Mouse (Mus musculus) granulocyte monocyte progenitor cell, adult 5-6 weeks (primary cell): ENCODE measurements around the gene Gria3. TPM values are rescaled to one million over a fixed set of nuclear protein-coding genes. Genes with fewer than 3 reads are reported as not detected.

Source experiments
- ATAC-seq: replicated peaks from 2 replicates; pipeline ENCODE4 v1.8.0; 2016; ENCODE audit warnings: mild to moderate bottlenecking, moderate TSS enrichment, inconsistent platforms; ENCODE audit not compliant: poor library complexity, severe bottlenecking
- total RNA-seq, 2 experiments: library from RNA; stranded (forward) in 1 of 2; stranded (reverse) in 1 of 2; fragments of 200-712, 200-1000 nt in 1 of 2; fragments of >200 nt in 1 of 2; fragmentation: Nextera tagmentation in 1 of 2; gene quantifications; 2 replicates each; pipeline ENCODE4 v1.2.3; 2014 to 2017

The Gria3 gene
- 139 and 142 TPM in 2 replicates for total RNA-seq (2014; fragmentation: Nextera tagmentation)
- 60.8 and 76.8 TPM in 2 replicates for total RNA-seq (2017)

GRCm38 (mm10) chrX:41400058-41400904, at the start of gene Gria3:
Gene Gria3, plus strand, starts transcription at chrX:41400854.
- ATAC-seq, result peak; percentile 73

GRCm38 (mm10) chrX:41387086-41387485, 13.6 kb upstream of the Gria3 start:
- ATAC-seq, result no peak

GRCm38 (mm10) chrX:41389079-41389478, 11.6 kb upstream of the Gria3 start:
- ATAC-seq, result peak; percentile 99

- ATAC-seq, result no peak
Observed at GRCm38 (mm10) chrX:41398482-41398881, 2.2 kb upstream of the Gria3 start.

GRCm38 (mm10) chrX:41401186-41401585, 532 bp downstream of the Gria3 start:
- peak; percentile 29 for ATAC-seq

- ATAC-seq, result peak; percentile 21
Observed at GRCm38 (mm10) chrX:41401590-41402240, 1.1 kb downstream of the Gria3 start.

GRCm38 (mm10) chrX:41402656-41403055, 2.0 kb downstream of the Gria3 start:
- peak; percentile 16 for ATAC-seq

- ATAC-seq, result no peak
Observed at GRCm38 (mm10) chrX:41406288-41406687, 5.6 kb downstream of the Gria3 start.

GRCm38 (mm10) chrX:41409791-41410190, 9.1 kb downstream of the Gria3 start:
- no peak for ATAC-seq

- ATAC-seq, result no peak
Observed at GRCm38 (mm10) chrX:41425651-41426050, 25.0 kb downstream of the Gria3 start.

GRCm38 (mm10) chrX:41428011-41428410, 27.4 kb downstream of the Gria3 start:
- no peak for ATAC-seq

- ATAC-seq, result no peak
Observed at GRCm38 (mm10) chrX:41435541-41435940, 34.9 kb downstream of the Gria3 start.

- no peak for ATAC-seq
Observed at GRCm38 (mm10) chrX:41438841-41439240, 38.2 kb downstream of the Gria3 start.

- no peak for ATAC-seq
Observed at GRCm38 (mm10) chrX:41448876-41449275, 48.2 kb downstream of the Gria3 start.

GRCm38 (mm10) chrX:41477486-41477885, 76.8 kb downstream of the Gria3 start:
- no peak for ATAC-seq

- no peak for ATAC-seq
Observed at GRCm38 (mm10) chrX:41496528-41496927, 95.9 kb downstream of the Gria3 start.

GRCm38 (mm10) chrX:41505371-41505770, 104.7 kb downstream of the Gria3 start:
- no peak for ATAC-seq

GRCm38 (mm10) chrX:41507959-41508358, 107.3 kb downstream of the Gria3 start:
- ATAC-seq, result no peak

- ATAC-seq, result no peak
Observed at GRCm38 (mm10) chrX:41514982-41515381, 114.3 kb downstream of the Gria3 start.

- peak; percentile 73 for ATAC-seq
Observed at GRCm38 (mm10) chrX:41532511-41532910, 131.9 kb downstream of the Gria3 start.

GRCm38 (mm10) chrX:41535886-41536285, 135.2 kb downstream of the Gria3 start:
- ATAC-seq, result no peak
